Mouse (Mus musculus) cortical plate, adult 2 months (tissue): ENCODE results near the gene Tas1r1. TPM values are rescaled to one million over a fixed set of nuclear protein-coding genes. Genes with fewer than 3 reads are reported as not detected.
A peak's percentile ranks its signal among the peaks of the same experiment; 100 is the strongest.
"Not testable (repeated sequence)": the region's sequence is repeated elsewhere in the genome, so short reads cannot be mapped to it uniquely, and the experiment has no call there.

Experiments
- H3K27ac ChIP-seq: fragments of 200-500 bp; 2 replicates; pipeline ENCODE4 v1.5.1; 2012; ENCODE audit warnings: low read length, control low read depth, inconsistent platforms; ENCODE audit not compliant: insufficient read depth
- H3K4me1 ChIP-seq: fragments of 200-500 bp; 2 replicates; pipeline ENCODE4 v1.6.1; 2011; ENCODE audit warnings: low read length; ENCODE audit not compliant: control insufficient read depth, insufficient read depth
- H3K4me3 ChIP-seq: fragments of 200-500 bp; 2 replicates; pipeline ENCODE4 v1.5.1; 2011; ENCODE audit warnings: mild to moderate bottlenecking, low read length, control low read depth; ENCODE audit not compliant: insufficient read depth
- CTCF ChIP-seq: fragments of 200-500 bp; IDR thresholded peaks from 2 replicates; pipeline ENCODE4 v1.5.1; 2011; ENCODE audit warnings: mild to moderate bottlenecking, control low read depth, low read length; ENCODE audit not compliant: insufficient read depth; ENCODE audit errors: extremely low read depth
- POLR2A ChIP-seq: fragments of 200-500 bp; IDR thresholded peaks from 2 replicates; pipeline ENCODE4 v1.6.1; 2011; ENCODE audit warnings: mild to moderate bottlenecking, low read length, control low read depth; ENCODE audit not compliant: insufficient read depth; ENCODE audit errors: extremely low read depth
- polyA plus RNA-seq: library from polyadenylated mRNA; depleted of rRNA; stranded (reverse); fragments of >200 nt; gene quantifications from 2 replicates; pipeline ENCODE4 v1.2.3, GENCODE M21; 2012

The Tas1r1 gene
- polyA plus RNA-seq, 1 experiment, result 0.23 TPM

DNA sequence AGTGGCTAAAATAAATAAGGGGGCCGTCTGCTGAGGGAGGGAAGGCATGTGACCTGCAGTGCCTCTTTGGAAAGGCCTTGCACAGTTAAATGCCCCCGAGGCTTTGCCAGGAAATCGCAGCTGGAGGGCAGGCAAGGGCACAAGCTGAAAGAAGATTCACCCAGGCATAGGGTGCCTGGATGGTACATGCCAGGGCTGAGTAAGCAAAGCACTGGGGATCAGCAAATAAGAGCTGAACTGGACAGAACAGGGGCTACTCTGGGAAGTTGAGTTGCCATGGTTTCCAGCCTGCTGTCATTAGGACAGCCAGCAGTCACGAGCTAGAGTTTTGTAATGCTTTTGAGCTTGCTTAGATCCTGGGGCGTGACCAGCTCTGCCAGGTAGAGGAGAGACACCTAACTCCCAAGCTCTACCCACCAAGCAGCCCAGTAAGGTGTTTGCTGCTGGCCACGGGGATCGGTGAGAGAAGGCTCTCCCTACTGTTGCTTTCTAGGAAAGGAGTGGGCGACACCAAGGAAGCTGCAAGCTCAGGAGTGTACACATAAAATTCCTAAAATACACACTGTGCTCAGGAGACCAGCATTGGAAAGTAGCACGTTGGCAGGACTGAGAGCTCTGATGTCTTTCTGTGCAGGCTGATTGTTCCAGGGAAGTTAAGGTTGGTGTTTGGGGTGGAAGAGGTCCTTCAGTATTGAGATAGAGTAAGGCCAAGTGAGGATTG lies 24.2 kb upstream of the Tas1r1 start:
- no peak overlapping the region for H3K27ac ChIP-seq
- 0 out of 2 replicates have a peak, but pooled peaks cover 2% of the 10 kb centered on the region for H3K4me1 ChIP-seq
- no peak overlapping the region for H3K4me3 ChIP-seq
- no peak for TF ChIP-seq POLR2A
- no peak for TF ChIP-seq CTCF

GRCm38 (mm10) chr4:152044609-152045008 lies 6.2 kb upstream of the Tas1r1 start:
- Histone ChIP-seq H3K4me1 (peaks cover 2% of the 10 kb centered on the region; the same call in 1 of the 2 replicates), H3K4me3 (no peak overlapping the region), H3K27ac (no peak overlapping the region)
- TF ChIP-seq POLR2A, result no peak
- no peak for TF ChIP-seq CTCF

DNA sequence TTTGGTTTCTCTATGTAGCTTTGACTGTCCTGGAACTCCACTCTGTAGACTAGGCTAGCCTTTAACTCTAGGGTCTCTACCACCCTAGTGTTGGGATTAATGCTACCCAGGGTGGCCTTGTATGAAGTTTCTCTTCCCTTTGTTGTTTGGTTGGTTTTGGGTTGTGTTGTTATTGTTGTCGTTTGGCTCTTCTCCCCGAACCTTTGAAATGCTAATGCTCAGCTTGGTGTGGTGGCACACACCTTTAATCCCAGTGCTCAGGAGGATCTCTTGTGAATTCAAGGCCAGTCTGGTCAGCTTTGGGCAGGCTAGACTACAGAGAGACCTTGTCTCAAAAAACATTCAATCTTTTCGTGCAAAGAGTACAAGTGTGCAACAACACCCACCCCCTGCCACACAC lies 4.8 kb upstream of the Tas1r1 start:
- Histone ChIP-seq H3K27ac (no peak overlapping the region), H3K4me1 (peaks cover 2% of the 10 kb centered on the region; the same call in 1 of the 2 replicates), H3K4me3 (no peak overlapping the region)
- TF ChIP-seq POLR2A (no peak), CTCF (no peak)

GRCm38 (mm10) chr4:152041924-152042641 lies 3.7 kb upstream of the Tas1r1 start:
- Histone ChIP-seq H3K27ac (no peak overlapping the region), H3K4me3 (no peak overlapping the region), H3K4me1 (peaks cover 2% of the 10 kb centered on the region; the same call in 1 of the 2 replicates)
- no peak for TF ChIP-seq CTCF
- TF ChIP-seq POLR2A, result no peak

GRCm38 (mm10) chr4:152039831-152040310 lies 1.5 kb upstream of the Tas1r1 start:
- H3K4me3 ChIP-seq, result peak overlapping the region; percentile 71

DNA sequence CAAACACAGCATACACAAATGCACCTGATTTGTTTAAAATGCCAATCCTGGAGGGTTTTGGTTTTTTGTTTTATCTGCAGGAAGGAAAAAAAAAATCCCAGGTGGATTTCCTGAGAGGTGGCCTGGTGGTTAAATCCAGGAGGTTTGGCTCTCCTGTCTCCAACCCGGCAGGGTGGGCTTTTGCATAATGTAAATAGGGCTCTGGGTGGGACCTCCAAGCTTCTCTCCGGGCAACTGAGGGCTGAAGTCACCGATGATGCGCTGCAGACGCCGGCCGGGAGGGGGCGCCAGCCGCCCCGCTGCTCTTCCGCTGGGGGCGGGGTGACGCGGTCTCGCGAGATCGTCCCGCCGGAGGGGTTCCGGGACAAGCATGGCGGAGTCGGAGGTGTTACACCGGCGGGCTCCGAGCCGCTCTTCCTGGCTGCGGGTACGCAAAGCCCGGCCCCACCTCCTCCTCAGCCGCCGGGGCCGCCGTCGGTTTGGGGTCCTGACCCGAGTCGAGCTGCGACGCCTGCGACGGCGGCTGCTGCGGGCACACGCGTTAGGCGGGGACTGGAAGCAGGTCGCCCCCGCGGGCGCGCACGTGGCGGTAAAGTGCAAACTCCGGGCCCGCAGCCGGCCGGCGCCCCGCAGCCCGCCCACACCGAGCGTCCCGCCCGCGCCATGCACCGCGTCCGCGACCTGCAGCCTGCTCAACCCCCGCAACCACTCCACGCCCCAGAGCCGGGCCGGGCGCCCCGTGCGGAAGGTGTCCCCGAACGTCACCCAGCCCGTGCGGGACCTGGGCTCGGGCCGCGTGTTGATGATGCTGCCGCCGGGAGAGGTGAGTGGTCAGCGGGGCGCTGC lies 840 bp upstream of the Tas1r1 start, which contains the start of gene Nol9:
Nol9 (plus strand) TSS at position 337 of the 846 bp plus-strand sequence.
- H3K4me3 ChIP-seq, result peak within 1 kb of the TSS; percentile 71
- TF ChIP-seq POLR2A, result peak; percentile 54; the same call in 1 of the 2 replicates
- TF ChIP-seq CTCF, result peak; percentile 69
- no peak within 1 kb of the TSS for H3K27ac ChIP-seq
- peaks cover 2% of the 10 kb centered on the region; the same call in 1 of the 2 replicates for H3K4me1 ChIP-seq

More at GRCm38 (mm10) chr4:152039831-152040310, 1.5 kb upstream of the Tas1r1 start:
- no peak overlapping the region for H3K27ac ChIP-seq
- H3K4me1 ChIP-seq, result peaks cover 2% of the 10 kb centered on the region; the same call in 1 of the 2 replicates
- TF ChIP-seq POLR2A, result no peak
- no peak for TF ChIP-seq CTCF

DNA sequence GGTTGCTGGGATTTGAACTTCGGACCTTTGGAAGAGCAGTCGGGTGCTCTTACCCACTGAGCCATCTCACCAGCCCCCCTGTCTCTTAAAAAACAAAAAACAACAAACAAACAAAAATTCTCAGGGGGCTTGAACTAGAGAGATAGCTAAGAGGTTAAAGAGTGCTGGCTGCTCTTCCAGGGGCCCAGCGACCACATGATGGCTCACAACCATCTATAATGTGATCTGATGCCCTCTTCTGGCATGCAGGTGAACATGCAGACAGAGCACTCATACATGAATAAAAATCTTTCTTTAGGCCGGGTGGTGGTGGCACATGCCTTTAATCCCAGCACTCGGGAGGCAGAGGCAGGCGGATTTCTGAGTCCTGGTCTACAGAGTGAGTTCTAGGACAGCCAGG lies 1.9 kb downstream of the Tas1r1 start:
- not testable (repeated sequence) for H3K27ac ChIP-seq, H3K4me1 ChIP-seq, H3K4me3 ChIP-seq

GRCm38 (mm10) chr4:152032922-152033321 lies 5.4 kb downstream of the Tas1r1 start:
- no peaks in the 10 kb centered on the region for H3K4me1 ChIP-seq
- H3K27ac ChIP-seq, result no peak overlapping the region
- no peak overlapping the region for H3K4me3 ChIP-seq
- no peak for TF ChIP-seq POLR2A
- TF ChIP-seq CTCF, result no peak

GRCm38 (mm10) chr4:152029997-152030396 lies 8.4 kb downstream of the Tas1r1 start:
- TF ChIP-seq POLR2A (no peak), CTCF (no peak)
- no peak overlapping the region for H3K27ac ChIP-seq
- peaks cover 4% of the 10 kb centered on the region; the same call in 1 of the 2 replicates for H3K4me1 ChIP-seq
- no peak overlapping the region for H3K4me3 ChIP-seq
